Mouse (Mus musculus) hindbrain, postnatal 0 days (tissue): Measurements from ENCODE around the gene Ssr4. TPM values are rescaled to one million over a fixed set of nuclear protein-coding genes. Genes with fewer than 3 reads are reported as not detected.

Source experiments
- ATAC-seq: fragments of 200-750 bp; cut with Nextera tagmentation; 2 replicates; pipeline ENCODE4 v1.8.0; 2017; ENCODE audit warnings: mild to moderate bottlenecking, moderate TSS enrichment, moderate library complexity
- DNase-seq: peaks from one replicate; pipeline ENCODE4 v3.0.0-alpha.2; 2015; ENCODE audit warnings: low spot score
- H3K27ac ChIP-seq: fragments of 300-500 bp; sonication (generic); 2 replicates; pipeline ENCODE4 v1.5.1; 2014; ENCODE audit warnings: mild to moderate bottlenecking
- H3K27me3 ChIP-seq: fragments of 300-500 bp; sonication (generic); 2 replicates; pipeline ENCODE4 v1.6.1; 2014; ENCODE audit warnings: low read length, mixed read lengths; ENCODE audit not compliant: insufficient read depth
- H3K36me3 ChIP-seq: fragments of 300-500 bp; sonication (generic); 2 replicates; pipeline ENCODE4 v1.6.1; 2014; ENCODE audit warnings: low read length, mixed read lengths; ENCODE audit not compliant: insufficient read depth
- H3K4me1 ChIP-seq: fragments of 300-500 bp; sonication (generic); 2 replicates; pipeline ENCODE4 v1.6.1; 2014; ENCODE audit warnings: antibody characterized with exemption, low read length, mixed read lengths; ENCODE audit not compliant: insufficient read depth
- H3K4me2 ChIP-seq: fragments of 300-500 bp; sonication (generic); 2 replicates; pipeline ENCODE4 v1.6.1; 2014; ENCODE audit warnings: low read depth, mild to moderate bottlenecking, low read length, moderate library complexity, mixed read lengths
- H3K4me3 ChIP-seq: fragments of 300-500 bp; sonication (generic); 2 replicates; pipeline ENCODE4 v1.5.1; 2014; ENCODE audit warnings: low read length
- H3K9ac ChIP-seq: fragments of 300-500 bp; sonication (generic); replicated peaks from 2 replicates; pipeline ENCODE4 v1.6.1; 2014; ENCODE audit warnings: mild to moderate bottlenecking, low read length, moderate library complexity, mixed read lengths
- H3K9me3 ChIP-seq: fragments of 300-500 bp; sonication (generic); 2 replicates; pipeline ENCODE4 v1.6.1; 2016; ENCODE audit warnings: low read length, mixed read lengths
- CTCF ChIP-seq: IDR thresholded peaks from 2 replicates; pipeline ENCODE4 v1.5.1; 2016; ENCODE audit warnings: antibody characterized with exemption, control low read depth, low read depth
- WGBS: fragments of 180-500 bp; shearing (Covaris S2); extraction: QIAGEN DNeasy Blood & Tissue Kit; methylation state at CpG from one replicate; pipeline ENCODE4 v1.1.7; 2014; 5-methylcytosine and 5-hydroxymethylcytosine counted together
- polyA plus RNA-seq: library from polyadenylated mRNA; unstranded; fragments of >200 nt; fragmentation: Nextera tagmentation; extraction: Ambion mirVana; gene quantifications from 2 replicates; pipeline ENCODE4 v1.2.1, GENCODE M21; 2015
- total RNA-seq: library from RNA; depleted of rRNA; stranded (reverse); fragments of >200 nt; gene quantifications from 2 replicates; pipeline ENCODE4 v1.2.3, GENCODE M21; 2014; rRNA removed

Ssr4 gene
- total and polyA plus RNA-seq, 2 experiments from 2014 or later = 144 to 196 TPM

DNA sequence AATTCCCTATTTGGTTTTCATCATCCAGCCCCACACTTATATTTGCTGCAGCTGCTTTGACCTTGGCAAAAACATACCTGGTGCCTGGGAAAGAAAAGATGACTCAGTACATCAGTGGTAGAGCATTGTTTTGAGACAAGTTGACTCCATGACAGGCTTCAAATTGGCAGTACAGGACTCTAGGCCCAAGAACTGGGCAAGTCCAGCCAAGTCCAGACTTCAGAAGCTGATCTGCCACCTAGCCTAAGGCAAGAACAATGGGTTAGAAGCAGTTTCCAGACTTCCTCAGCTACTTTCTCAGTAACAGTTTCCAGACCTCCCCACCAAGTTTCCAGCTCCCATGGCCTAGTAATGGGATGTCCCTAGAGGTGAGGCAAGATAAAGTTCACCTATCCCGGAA, 48.9 kb downstream of the Ssr4 start:
- Histone ChIP-seq H3K9me3 (no peaks in the 10 kb centered on the region), H3K9ac (no peak overlapping the region), H3K36me3 (no peaks in the 10 kb centered on the region), H3K27me3 (no peaks in the 10 kb centered on the region), H3K4me1 (no peaks in the 10 kb centered on the region), H3K27ac (no peak overlapping the region), H3K4me3 (no peak overlapping the region), H3K4me2 (no peak overlapping the region)
- TF ChIP-seq CTCF = no peak
- no peak for ATAC-seq
- no peak for DNase-seq
- 88% methylated on average over 1 of the region's 1 CpGs for WGBS

DNA sequence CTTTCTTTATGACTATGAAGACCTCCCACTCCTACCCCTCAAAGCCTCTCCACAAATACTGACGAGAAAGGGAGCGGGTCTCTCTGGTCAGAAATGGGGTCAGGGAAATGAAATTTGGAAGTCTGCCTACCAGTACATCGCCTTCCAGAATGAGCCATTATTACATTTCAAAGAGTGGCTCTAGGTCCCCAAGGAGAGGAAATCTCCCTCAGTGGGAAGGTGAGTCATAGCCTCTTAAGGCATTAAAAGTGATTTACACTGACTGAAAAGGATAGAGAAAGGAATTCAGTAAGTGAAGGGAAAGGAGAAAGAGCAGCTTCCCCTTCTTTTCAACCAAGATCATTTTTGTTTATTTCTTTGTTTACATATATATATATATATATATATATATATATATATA, 49.9 kb downstream of the Ssr4 start:
- Histone ChIP-seq H3K4me3 (no peak overlapping the region), H3K4me1 (no peaks in the 10 kb centered on the region), H3K36me3 (no peaks in the 10 kb centered on the region), H3K9ac (no peak overlapping the region), H3K27ac (no peak overlapping the region), H3K4me2 (no peak overlapping the region), H3K9me3 (no peaks in the 10 kb centered on the region), H3K27me3 (no peaks in the 10 kb centered on the region)
- ATAC-seq (no peak), DNase-seq (no peak)
- 85% methylated on average over 3 of the region's 3 CpGs for WGBS
- no peak for TF ChIP-seq CTCF

Other genes with a start within 250 kb of the Ssr4 start
- gene Dusp9, start 147.6 kb upstream of the Ssr4 start, total RNA-seq = 2.3 and 3.3 TPM in 2 replicates
- 1.1 and 1.3 TPM in 2 replicates for gene Dusp9, start 147.6 kb upstream of the Ssr4 start, polyA plus RNA-seq
- gene Pnck, start 126.9 kb upstream of the Ssr4 start, total RNA-seq = 109 and 116 TPM in 2 replicates
- gene Pnck, start 126.9 kb upstream of the Ssr4 start, polyA plus RNA-seq = 145 and 149 TPM in 2 replicates
- 60.6 and 61.1 TPM in 2 replicates for gene Slc6a8, start 113.9 kb upstream of the Ssr4 start, total RNA-seq
- gene Slc6a8, start 113.9 kb upstream of the Ssr4 start, polyA plus RNA-seq = 7.6 and 8.2 TPM in 2 replicates
- gene Bcap31, start 70.9 kb upstream of the Ssr4 start, total RNA-seq = 50.1 and 50.6 TPM in 2 replicates
- gene Bcap31, start 70.9 kb upstream of the Ssr4 start, polyA plus RNA-seq = 150 and 157 TPM in 2 replicates
- gene Abcd1, start 70.4 kb upstream of the Ssr4 start, total RNA-seq = 16.6 and 18.0 TPM in 2 replicates
- 8.4 and 8.5 TPM in 2 replicates for gene Abcd1, start 70.4 kb upstream of the Ssr4 start, polyA plus RNA-seq
- gene Plxnb3, start 29.9 kb upstream of the Ssr4 start, total RNA-seq = 7.4 and 13.6 TPM in 2 replicates
- gene Plxnb3, start 29.9 kb upstream of the Ssr4 start, polyA plus RNA-seq = 1.8 and 2.0 TPM in 2 replicates
- gene Srpk3, start 12.6 kb upstream of the Ssr4 start, total RNA-seq = 1.8 and 2.1 TPM in 2 replicates
- 2.7 and 2.9 TPM in 2 replicates for gene Srpk3, start 12.6 kb upstream of the Ssr4 start, polyA plus RNA-seq
- gene Idh3g, start 131 bp upstream of the Ssr4 start, total RNA-seq = 238 and 257 TPM in 2 replicates
- 244 and 248 TPM in 2 replicates for gene Idh3g, start 131 bp upstream of the Ssr4 start, polyA plus RNA-seq
- gene Pdzd4, start 37.9 kb downstream of the Ssr4 start, total RNA-seq = 137 and 159 TPM in 2 replicates
- 3.4 and 3.5 TPM in 2 replicates for gene Pdzd4, start 37.9 kb downstream of the Ssr4 start, polyA plus RNA-seq
- gene Avpr2, start 105.1 kb downstream of the Ssr4 start, total RNA-seq = not detected in 2 replicates
- gene Avpr2, start 105.1 kb downstream of the Ssr4 start, polyA plus RNA-seq = not detected in 2 replicates
- 237 and 269 TPM in 2 replicates for gene L1cam, start 109.1 kb downstream of the Ssr4 start, total RNA-seq
- gene L1cam, start 109.1 kb downstream of the Ssr4 start, polyA plus RNA-seq = 57.4 and 73.8 TPM in 2 replicates
- 7.0 and 7.1 TPM in 2 replicates for gene Arhgap4, start 134.8 kb downstream of the Ssr4 start, total RNA-seq
- gene Arhgap4, start 134.8 kb downstream of the Ssr4 start, polyA plus RNA-seq = 1.6 and 1.7 TPM in 2 replicates
- gene Naa10, start 134.9 kb downstream of the Ssr4 start, total RNA-seq = 70.7 and 79.2 TPM in 2 replicates
- gene Naa10, start 134.9 kb downstream of the Ssr4 start, polyA plus RNA-seq = 102 and 104 TPM in 2 replicates
- 5.5 and 6.3 TPM in 2 replicates for gene Renbp, start 143.8 kb downstream of the Ssr4 start, total RNA-seq
- gene Renbp, start 143.8 kb downstream of the Ssr4 start, polyA plus RNA-seq = 15.2 and 16.5 TPM in 2 replicates
- 114 and 133 TPM in 2 replicates for gene Hcfc1, start 179.3 kb downstream of the Ssr4 start, total RNA-seq
- 27.3 and 34.9 TPM in 2 replicates for gene Hcfc1, start 179.3 kb downstream of the Ssr4 start, polyA plus RNA-seq
- gene Irak1, start 236.9 kb downstream of the Ssr4 start, total RNA-seq = 57.6 and 71.0 TPM in 2 replicates
- gene Irak1, start 236.9 kb downstream of the Ssr4 start, polyA plus RNA-seq = 38.7 and 39.2 TPM in 2 replicates